Mouse (Mus musculus) lung, adult 2 months (tissue): ENCODE data around the gene Acpp.

Experiments used
- CTCF ChIP-seq: fragments of 200-500 bp; IDR thresholded peaks from 2 replicates; pipeline ENCODE4 v1.5.1; 2011; ENCODE audit warnings: mild to moderate bottlenecking, low read length, control low read depth; ENCODE audit not compliant: insufficient read depth
- POLR2A ChIP-seq: fragments of 200-500 bp; IDR thresholded peaks from 2 replicates; pipeline ENCODE4 v1.6.1; 2011; ENCODE audit warnings: low read depth, mild to moderate bottlenecking, control low read depth, low read length, borderline replicate concordance; ENCODE audit errors: extremely low read depth

DNA sequence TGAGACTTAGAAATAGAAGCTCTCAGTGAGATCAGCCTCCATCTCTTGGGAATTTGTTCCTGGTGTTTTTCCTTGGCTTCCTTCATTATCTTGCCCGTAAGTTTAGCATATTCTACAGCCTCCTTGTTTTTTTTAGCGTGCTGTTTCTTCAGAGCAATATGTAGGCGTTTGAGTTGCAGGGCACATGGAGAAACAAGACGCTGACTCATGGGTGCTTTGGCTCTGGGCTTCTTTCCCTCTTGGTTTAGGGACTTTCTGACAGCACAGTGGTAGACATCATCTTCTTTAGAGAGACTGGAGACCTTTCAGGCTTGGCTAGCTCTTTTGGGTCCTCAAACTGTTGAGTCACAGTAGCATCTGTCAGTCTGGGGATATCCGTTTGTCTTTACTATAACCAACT lies 6.6 kb upstream of the Acpp start:
- TF ChIP-seq CTCF = no peak
- TF ChIP-seq POLR2A = no peak
